8 mouse cellular contexts compared by ENCODE assay signal in genomic region chr2:14055168-14055565, GRCm38 (mm10). TPM values are rescaled to one million over a fixed set of nuclear protein-coding genes. Genes with fewer than 3 reads are reported as not detected.
DNase-seq lines count a peak whose midpoint lies in the region; ATAC-seq and TF ChIP-seq lines count a peak whose summit lies in the region.

No protein-coding gene starts in this region.

- DNase-seq in cerebellum, adult 2 months, result peak; percentile 71 to 78
- no peak for DNase-seq in cerebellum, adult 9-10 months
- DNase-seq in cerebellum, postnatal 36 days, result peak; percentile 69 to 77
- DNase-seq in gastrocnemius, adult 8-10 months (ENCODE audit: low spot score in 2 of 2), result peak; percentile 60 to 73
- no peak for DNase-seq in hindbrain, embryonic 14.5 days (ENCODE audit: low spot score)
- DNase-seq in liver, adult 2 months (ENCODE audit: extremely low read depth, low read depth, low spot score), result peak; percentile 31

- TF ChIP-seq POLR2A in cerebellum, adult 2 months (IDR thresholded peaks at IDR 0.05; ENCODE audit: borderline replicate concordance, insufficient read depth, low read length), result no peak
- no peak for TF ChIP-seq POLR2A in liver, adult 2 months (IDR thresholded peaks at IDR 0.05; ENCODE audit: extremely low read depth, insufficient read depth, low read length)

- H3K27ac ChIP-seq in cerebellum, adult 2 months (ENCODE audit: insufficient read depth, low read length), result peak overlapping the region; percentile 95
- H3K27ac ChIP-seq in hindbrain, embryonic 14.5 days, result peak overlapping the region; percentile 97
- peak overlapping the region; percentile 36 for H3K27ac ChIP-seq in liver, adult 2 months (replicated peaks; ENCODE audit: insufficient read depth, low read depth, low read length)
- H3K27ac ChIP-seq in midbrain, embryonic 15.5 days, result peak overlapping the region; percentile 98
- H3K27ac ChIP-seq in stomach, embryonic 14.5 days (ENCODE audit: low read length), result peak overlapping the region; percentile 82

- TF ChIP-seq CTCF in cerebellum, adult 2 months (IDR thresholded peaks at IDR 0.05; ENCODE audit: borderline replicate concordance, insufficient read depth, low read depth, low read length), result no peak
- TF ChIP-seq CTCF in liver, adult 2 months (IDR thresholded peaks at IDR 0.05; ENCODE audit: low read depth, low read length), result no peak

- peak overlapping the region; percentile 93 for H3K9ac ChIP-seq in hindbrain, embryonic 14.5 days
- H3K9ac ChIP-seq in liver, adult 2 months (ENCODE audit: low read depth, low read length), result peak overlapping the region; percentile 92
- peak overlapping the region; percentile 77 for H3K9ac ChIP-seq in midbrain, embryonic 15.5 days
- peak overlapping the region; percentile 61 for H3K9ac ChIP-seq in stomach, embryonic 14.5 days (replicated peaks; ENCODE audit: low read depth, low read length)

- H3K9me3 ChIP-seq in hindbrain, embryonic 14.5 days (ENCODE audit: control insufficient read depth, low read length), result no peaks in the 10 kb centered on the region
- H3K9me3 ChIP-seq in midbrain, embryonic 15.5 days, result no peaks in the 10 kb centered on the region
- no peaks in the 10 kb centered on the region for H3K9me3 ChIP-seq in stomach, embryonic 14.5 days (ENCODE audit: control insufficient read depth, low read depth, low read length)

- H3K79me2 ChIP-seq in liver, adult 2 months (ENCODE audit: control insufficient read depth, insufficient read depth, low read length), result peaks cover 9% of the 10 kb centered on the region; the same call in 1 of the 2 replicates

- H3K4me1 ChIP-seq in cerebellum, adult 2 months (ENCODE audit: control insufficient read depth, insufficient read depth, low read length), result no peaks in the 10 kb centered on the region
- H3K4me1 ChIP-seq in hindbrain, embryonic 14.5 days (replicated peaks; ENCODE audit: control insufficient read depth, insufficient read depth, low read length), result peaks cover 12% of the 10 kb centered on the region; the same call in 1 of the 2 replicates
- no peaks in the 10 kb centered on the region for H3K4me1 ChIP-seq in liver, adult 2 months (ENCODE audit: control insufficient read depth, insufficient read depth, low read length)
- H3K4me1 ChIP-seq in midbrain, embryonic 15.5 days, result peaks cover 17% of the 10 kb centered on the region
- H3K4me1 ChIP-seq in stomach, embryonic 14.5 days (ENCODE audit: control insufficient read depth, insufficient read depth, low read length), result no peaks in the 10 kb centered on the region

- peak overlapping the region; percentile 75 for H3K4me2 ChIP-seq in hindbrain, embryonic 14.5 days (replicated peaks)
- H3K4me2 ChIP-seq in midbrain, embryonic 15.5 days, result peak overlapping the region; percentile 85
- peak overlapping the region; percentile 60 for H3K4me2 ChIP-seq in stomach, embryonic 14.5 days (replicated peaks; ENCODE audit: low read depth, low read length)

- H3K36me3 ChIP-seq in hindbrain, embryonic 14.5 days (replicated peaks; ENCODE audit: control insufficient read depth, insufficient read depth), result no peaks in the 10 kb centered on the region
- H3K36me3 ChIP-seq in liver, adult 2 months (ENCODE audit: control insufficient read depth, insufficient read depth, low read length), result no peaks in the 10 kb centered on the region
- no peaks in the 10 kb centered on the region for H3K36me3 ChIP-seq in midbrain, embryonic 15.5 days (replicated peaks)
- no peaks in the 10 kb centered on the region for H3K36me3 ChIP-seq in stomach, embryonic 14.5 days (ENCODE audit: control insufficient read depth, insufficient read depth, low read length)

- no peaks in the 10 kb centered on the region for H3K27me3 ChIP-seq in cerebellum, adult 2 months (ENCODE audit: control insufficient read depth, insufficient read depth, low read length)
- H3K27me3 ChIP-seq in hindbrain, embryonic 14.5 days (ENCODE audit: control insufficient read depth, insufficient read depth, low read length), result no peaks in the 10 kb centered on the region
- H3K27me3 ChIP-seq in liver, adult 2 months (ENCODE audit: control insufficient read depth, insufficient read depth, low read length), result no peaks in the 10 kb centered on the region
- H3K27me3 ChIP-seq in midbrain, embryonic 15.5 days (replicated peaks), result no peaks in the 10 kb centered on the region
- H3K27me3 ChIP-seq in stomach, embryonic 14.5 days (ENCODE audit: control insufficient read depth, insufficient read depth, low read length), result no peaks in the 10 kb centered on the region

- peak; percentile 92 for ATAC-seq in hindbrain, embryonic 14.5 days (ENCODE audit: low FRiP score)
- ATAC-seq in midbrain, embryonic 15.5 days (replicated peaks), result peak; percentile 93
- peak; percentile 89 for ATAC-seq in stomach, embryonic 14.5 days (ENCODE audit: insufficient number of reproducible peaks, insufficient read depth, low FRiP score, low read depth)

- 2% methylated on average over 54 of the region's 58 CpGs for WGBS in cerebellum, adult 2 months
- under 1% methylated on average over 41 of the region's 58 CpGs for WGBS in hindbrain, embryonic 14.5 days
- WGBS in liver, adult 2 months, result under 1% methylated on average over 57 of the region's 58 CpGs
- WGBS in midbrain, embryonic 15.5 days, result under 1% methylated on average over 47 of the region's 58 CpGs
- WGBS in stomach, embryonic 14.5 days, result 1% methylated on average over 46 of the region's 58 CpGs

- peak overlapping the region; percentile 60 for H3K4me3 ChIP-seq in cerebellum, adult 2 months (replicated peaks; ENCODE audit: insufficient read depth, low read depth, low read length)
- peak overlapping the region; percentile 83 for H3K4me3 ChIP-seq in hindbrain, embryonic 14.5 days (replicated peaks; ENCODE audit: low read length)
- H3K4me3 ChIP-seq in liver, adult 2 months (ENCODE audit: insufficient read depth, low read depth, low read length), result peak overlapping the region; percentile 98
- peak overlapping the region; percentile 87 for H3K4me3 ChIP-seq in midbrain, embryonic 15.5 days
- peak overlapping the region; percentile 80 for H3K4me3 ChIP-seq in stomach, embryonic 14.5 days (ENCODE audit: low read depth, low read length)

RNA-seq across cellular contexts. Expression of gene Hacd1, which starts 0.8 kb away (rescaled TPM):
- polyA plus RNA-seq in cerebellum, adult 2 months (2012; rRNA removed), result 32.3 and 34.7 TPM in 2 replicates
- total RNA-seq in gastrocnemius, adult 8-10 months (2022), result 10 to 100 TPM; 53.0 to 75.7 (median 62.0) TPM
- 89.4 and 97.6 TPM in 2 replicates for polyA plus RNA-seq in hindbrain, embryonic 14.5 days (2014; fragmentation: Nextera tagmentation; extraction: Ambion mirVana)
- 29.2 and 30.8 TPM in 2 replicates for total RNA-seq in liver, adult 2 months (2014; rRNA removed)
- polyA plus RNA-seq in liver, adult 2 months (2012; rRNA removed), result 16.1 and 25.0 TPM in 2 replicates
- polyA plus RNA-seq in midbrain, embryonic 15.5 days (2015; fragmentation: Nextera tagmentation; extraction: Ambion mirVana), result 71.6 and 73.2 TPM in 2 replicates
- polyA plus RNA-seq in stomach, embryonic 14.5 days (2014; fragmentation: Nextera tagmentation; extraction: Ambion mirVana), result 127 and 131 TPM in 2 replicates

RNA-seq across cellular contexts. Expression of gene Stam, which starts 18.7 kb away (rescaled TPM):
- 59.4 and 64.3 TPM in 2 replicates for polyA plus RNA-seq in cerebellum, adult 2 months (2012; rRNA removed)
- total RNA-seq in gastrocnemius, adult 8-10 months (2022), result 10 to 100 TPM; 17.7 to 21.8 (median 19.9) TPM
- polyA plus RNA-seq in hindbrain, embryonic 14.5 days (2014; fragmentation: Nextera tagmentation; extraction: Ambion mirVana), result 134 and 162 TPM in 2 replicates
- total RNA-seq in liver, adult 2 months (2014; rRNA removed), result 15.8 and 19.5 TPM in 2 replicates
- 10.3 and 15.6 TPM in 2 replicates for polyA plus RNA-seq in liver, adult 2 months (2012; rRNA removed)
- polyA plus RNA-seq in midbrain, embryonic 15.5 days (2015; fragmentation: Nextera tagmentation; extraction: Ambion mirVana), result 129 and 133 TPM in 2 replicates
- 92.1 and 95.9 TPM in 2 replicates for polyA plus RNA-seq in stomach, embryonic 14.5 days (2014; fragmentation: Nextera tagmentation; extraction: Ambion mirVana)

Comparison
In these comparisons a context has a peak if more than half of its experiments do, and no peak if none do; other contexts are left out.
1. DNase-seq: peak in cerebellum, adult 2 months (2 of 2), cerebellum, postnatal 36 days (2 of 2), gastrocnemius, adult 8-10 months (2 of 2) and liver, adult 2 months (single experiment); none in cerebellum, adult 9-10 months (single experiment) and hindbrain, embryonic 14.5 days (single experiment).
2. H3K27ac ChIP-seq: peak in every context shown above with its lines; median percentile 98 in midbrain, embryonic 15.5 days; 97 in hindbrain, embryonic 14.5 days; 95 in cerebellum, adult 2 months; 82 in stomach, embryonic 14.5 days; 36 in liver, adult 2 months.
3. Peak in every context shown above with its lines, with median percentiles within 50 percentile points of each other: H3K4me3 ChIP-seq, ATAC-seq, H3K4me2 ChIP-seq and H3K9ac ChIP-seq.